Mouse (Mus musculus) spleen, postnatal 10 days (tissue): ENCODE results near the gene Sspn.
A peak's percentile ranks its signal among the peaks of the same experiment; 100 is the strongest.

Experiments
- DNase-seq, 2 experiments: peaks; one replicate each; pipeline ENCODE4 v3.0.0; 2021 to 2022; ENCODE audit warnings: low spot score in 2 of 2

Sspn gene

GRCm38 (mm10) chr6:145931341-145931740 is at the start of gene Sspn:
Sspn (plus strand) TSS chr6:145931641.
- no peak for DNase-seq

GRCm38 (mm10) chr6:145883010-145883409 is 48.4 kb upstream of the Sspn start:
- DNase-seq = no peak

- peak in 1 of 2 experiments; percentile 48 for DNase-seq
Measured at GRCm38 (mm10) chr6:145883668-145884067, 47.8 kb upstream of the Sspn start.

- no peak for DNase-seq
Measured at GRCm38 (mm10) chr6:145885069-145885468, 46.4 kb upstream of the Sspn start.

GRCm38 (mm10) chr6:145886277-145886676 is 45.2 kb upstream of the Sspn start:
- no peak for DNase-seq

- no peak for DNase-seq
Measured at GRCm38 (mm10) chr6:145887719-145888118, 43.7 kb upstream of the Sspn start.

GRCm38 (mm10) chr6:145891951-145892350 is 39.5 kb upstream of the Sspn start:
- DNase-seq = no peak

GRCm38 (mm10) chr6:145892381-145893265 is 38.8 kb upstream of the Sspn start:
- DNase-seq = no peak

GRCm38 (mm10) chr6:145893366-145894021 is 37.9 kb upstream of the Sspn start:
- DNase-seq = peak; percentile 32 to 68

- no peak for DNase-seq
Measured at GRCm38 (mm10) chr6:145894669-145895342, 36.6 kb upstream of the Sspn start.

GRCm38 (mm10) chr6:145904169-145904568 is 27.3 kb upstream of the Sspn start:
- DNase-seq = no peak

- no peak for DNase-seq
Measured at GRCm38 (mm10) chr6:145904616-145905015, 26.8 kb upstream of the Sspn start.

GRCm38 (mm10) chr6:145906096-145906890 is 25.1 kb upstream of the Sspn start:
- DNase-seq = no peak

- no peak for DNase-seq
Measured at GRCm38 (mm10) chr6:145909943-145910342, 21.5 kb upstream of the Sspn start.

- DNase-seq = no peak
Measured at GRCm38 (mm10) chr6:145910469-145911426, 20.7 kb upstream of the Sspn start.

GRCm38 (mm10) chr6:145912232-145912631 is 19.2 kb upstream of the Sspn start:
- no peak for DNase-seq

- DNase-seq = no peak
Measured at GRCm38 (mm10) chr6:145915435-145915834, 16.0 kb upstream of the Sspn start.

- no peak for DNase-seq
Measured at GRCm38 (mm10) chr6:145916401-145916800, 15.0 kb upstream of the Sspn start.

- no peak for DNase-seq
Measured at GRCm38 (mm10) chr6:145918236-145918635, 13.2 kb upstream of the Sspn start.

- no peak for DNase-seq
Measured at GRCm38 (mm10) chr6:145923594-145923993, 7.8 kb upstream of the Sspn start.
